In the genomic region with DNA sequence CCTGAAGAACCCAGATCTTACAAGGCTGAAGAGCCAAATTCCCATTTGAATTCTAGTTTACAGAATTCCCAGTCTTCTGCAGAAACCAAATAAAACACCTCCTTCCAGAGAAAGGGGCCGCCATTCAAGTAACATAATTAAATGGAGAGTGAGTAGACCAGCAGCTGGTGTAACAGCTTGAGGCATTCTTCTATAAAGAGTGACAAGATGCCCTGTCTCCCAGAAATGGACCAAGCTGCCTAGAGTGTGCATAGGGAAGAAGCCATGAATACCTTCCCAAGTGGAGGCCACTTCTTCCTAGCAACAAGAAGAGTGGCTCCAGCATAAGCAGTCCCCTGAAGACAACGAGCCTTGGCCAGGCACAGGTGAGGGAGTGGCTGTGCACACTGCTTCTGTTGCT, we compare ENCODE assay signal across 21 mouse cellular contexts. TPM values are rescaled to one million over a fixed set of nuclear protein-coding genes. Genes with fewer than 3 reads are reported as not detected.
DNase-seq lines count a peak whose midpoint lies in the region; ATAC-seq lines count a peak whose summit lies in the region.
"Had no signal": no experiment of that assay in that cellular context is flagged by ENCODE, and none has a peak within 500 bp of the region (broad histone marks: within the 10 kb centered on the region; RNA-seq: fewer than 3 reads in every experiment).

No protein-coding gene starts in this region.

- intact Hi-C loops in left cerebral cortex, postnatal 14 days (cut with DNase I), result no loop called here
- intact Hi-C loops in left cerebral cortex, postnatal 10 days (cut with DNase I), result no loop called here

- DNase-seq in frontal cortex, postnatal 10 days (ENCODE audit: low spot score in 2 of 2), result no peak
- peak; percentile 52 for DNase-seq in left cerebral cortex, postnatal 14 days (ENCODE audit: low spot score in 2 of 2)
- DNase-seq in left cerebral cortex, postnatal 10 days (ENCODE audit: extremely low spot score in 1 of 2, low spot score in 2 of 2), result no peak
- peak; percentile 35 to 36 for DNase-seq in right cerebral cortex, adult 2 months (ENCODE audit: low spot score in 2 of 2)
- peak; percentile 13 for DNase-seq in right cerebral cortex, postnatal 25 days
- no peak for DNase-seq in adrenal gland, adult 2 months
- DNase-seq: adrenal gland, postnatal 36 days; B cell, adult 2 months; cerebellum, adult 8-10 months; cerebellum, postnatal 25 days; gastrocnemius, postnatal 14 days; heart, postnatal 36 days; kidney, adult 9 months; kidney, postnatal 10 days; liver, embryonic 13.5 days; lung, adult 18-20 months; thymus, postnatal 4 days had no signal

- peak; percentile 89 for ATAC-seq in frontal cortex, adult (ENCODE audit: low TSS enrichment)
- ATAC-seq: intestine, embryonic 16.5 days; lung, postnatal 0 days; midbrain, embryonic 13.5 days had no signal

RNA-seq across cellular contexts. Expression of a gene that starts 39.5 kb away (rescaled TPM):
- total RNA-seq in left cerebral cortex, postnatal 14 days (2021), result 10 to 100 TPM; 91.4 to 98.7 TPM
- 100 to 1,000 TPM; 146 to 177 TPM for total RNA-seq in left cerebral cortex, postnatal 10 days (2021)
- 10 to 100 TPM; 10.0 to 21.1 TPM for total RNA-seq in adrenal gland, adult 2 months (2021)
- polyA plus RNA-seq in adrenal gland, adult 2 months (2012; rRNA removed), result 11.1 and 18.6 TPM in 2 replicates

RNA-seq across cellular contexts. Expression of a gene that starts 44.8 kb away (rescaled TPM):
- 1 to 10 TPM; 8.4 to 9.7 TPM for total RNA-seq in left cerebral cortex, postnatal 14 days (2021)
- 10 to 100 TPM in 1 of 2 experiments, 1 to 10 TPM in 1; 8.1 to 10.7 TPM for total RNA-seq in left cerebral cortex, postnatal 10 days (2021)
- total RNA-seq in adrenal gland, adult 2 months (2021), result 10 to 100 TPM; 14.9 to 28.4 TPM
- polyA plus RNA-seq in adrenal gland, adult 2 months (2012; rRNA removed), result 2.1 and 2.8 TPM in 2 replicates

RNA-seq across cellular contexts. Expression of a gene that starts 47.0 kb away (rescaled TPM):
- total RNA-seq in left cerebral cortex, postnatal 14 days (2021), result 1 to 10 TPM; 8.5 to 9.4 TPM
- 10 to 100 TPM in 1 of 2 experiments, 1 to 10 TPM in 1; 9.1 to 11.0 TPM for total RNA-seq in left cerebral cortex, postnatal 10 days (2021)
- 10 to 100 TPM; 17.8 to 18.0 TPM for total RNA-seq in adrenal gland, adult 2 months (2021)
- polyA plus RNA-seq in adrenal gland, adult 2 months (2012; rRNA removed), result 2.6 and 2.8 TPM in 2 replicates

Comparison
In these comparisons a context has a peak if more than half of its experiments do, and no peak if none do; other contexts are left out.
1. DNase-seq: peak in left cerebral cortex, postnatal 14 days (2 of 2), right cerebral cortex, adult 2 months (2 of 2) and right cerebral cortex, postnatal 25 days (single experiment); none in frontal cortex, postnatal 10 days (0 of 2), left cerebral cortex, postnatal 10 days (0 of 2) and adrenal gland, adult 2 months (single experiment).
2. RNA of a gene that starts 39.5 kb away (total RNA-seq): 146 to 177 TPM in left cerebral cortex, postnatal 10 days and 91.4 to 98.7 TPM in left cerebral cortex, postnatal 14 days; 10.0 to 21.1 TPM in adrenal gland, adult 2 months; every median in the first group is over 4 times any median in the second.